Mouse (Mus musculus) heart, embryonic 16.5 days (tissue): ENCODE measurements at regions not wholly inside any gene's neighbourhood (a gene's known extent, or its start where the extent isn't known, plus 50 kb on each side); places are given as distances from the start of the nearest gene placed in this dataset.

ENCODE experiments used
- ATAC-seq: fragments of 200-750 bp; cut with Nextera tagmentation; replicated peaks from 2 replicates; pipeline ENCODE4 v1.8.0; 2017; ENCODE audit warnings: moderate number of reproducible peaks; ENCODE audit not compliant: insufficient read depth, low FRiP score; ENCODE audit errors: extremely low read depth
- H3K27ac ChIP-seq: fragments of 300-500 bp; sonication (generic); 2 replicates; pipeline ENCODE4 v1.5.1; 2014; ENCODE audit warnings: mild to moderate bottlenecking, low read length, control low read depth, moderate library complexity
- H3K27me3 ChIP-seq: fragments of 300-500 bp; sonication (generic); 2 replicates; pipeline ENCODE4 v1.6.1; 2014; ENCODE audit warnings: low read length, mixed read lengths; ENCODE audit not compliant: control insufficient read depth, insufficient read depth
- H3K36me3 ChIP-seq: fragments of 300-500 bp; sonication (generic); 2 replicates; pipeline ENCODE4 v1.6.1; 2014; ENCODE audit not compliant: control insufficient read depth, insufficient read depth
- H3K4me1 ChIP-seq: fragments of 300-500 bp; sonication (generic); 2 replicates; pipeline ENCODE4 v1.6.1; 2014; ENCODE audit warnings: low read length, mixed read lengths; ENCODE audit not compliant: control insufficient read depth, insufficient read depth
- H3K4me2 ChIP-seq: fragments of 300-500 bp; sonication (generic); 2 replicates; pipeline ENCODE4 v1.6.1; 2014; ENCODE audit warnings: low read depth, mild to moderate bottlenecking, control low read depth, low read length
- H3K4me3 ChIP-seq: fragments of 300-500 bp; sonication (generic); 2 replicates; pipeline ENCODE4 v1.5.1; 2014; ENCODE audit warnings: mild to moderate bottlenecking, control low read depth, low read length
- H3K9ac ChIP-seq: fragments of 300-500 bp; sonication (generic); 2 replicates; pipeline ENCODE4 v1.6.1; 2014; ENCODE audit warnings: low read length, control low read depth
- H3K9me3 ChIP-seq: fragments of 300-500 bp; sonication (generic); replicated peaks from 2 replicates; pipeline ENCODE4 v1.6.1; 2016; ENCODE audit warnings: low read length; ENCODE audit not compliant: control insufficient read depth
- WGBS: fragments of 180-500 bp; shearing (Covaris S2); extraction: QIAGEN DNeasy Blood & Tissue Kit; methylation state at CpG from one replicate; pipeline ENCODE4 v1.1.7; 2014; 5-methylcytosine and 5-hydroxymethylcytosine counted together

GRCm38 (mm10) chr8:35927408-35927871, 161.8 kb downstream of the Gm19410 start:
- no peak for ATAC-seq
- Histone ChIP-seq H3K4me2 (no peak overlapping the region), H3K9ac (no peak overlapping the region), H3K4me1 (peaks cover 5% of the 10 kb centered on the region; the same call in 1 of the 2 replicates), H3K36me3 (no peaks in the 10 kb centered on the region), H3K9me3 (no peaks in the 10 kb centered on the region), H3K27ac (no peak overlapping the region), H3K4me3 (no peak overlapping the region), H3K27me3 (peaks cover 2% of the 10 kb centered on the region; the same call in 1 of the 2 replicates)
- 63% methylated on average over 5 of the region's 5 CpGs for WGBS

GRCm38 (mm10) chr8:35930291-35930690, 164.7 kb downstream of the Gm19410 start:
- ATAC-seq: no peak
- Histone ChIP-seq H3K9me3 (no peaks in the 10 kb centered on the region), H3K27me3 (peaks cover 2% of the 10 kb centered on the region; the same call in 1 of the 2 replicates), H3K9ac (no peak overlapping the region), H3K4me2 (no peak overlapping the region), H3K36me3 (no peaks in the 10 kb centered on the region), H3K4me3 (no peak overlapping the region), H3K4me1 (peaks cover 10% of the 10 kb centered on the region; the same call in 1 of the 2 replicates), H3K27ac (no peak overlapping the region)
- 25% methylated on average over 4 of the region's 4 CpGs for WGBS

GRCm38 (mm10) chr8:35933186-35934114, 167.9 kb downstream of the Gm19410 start:
- H3K9me3 ChIP-seq: no peaks in the 10 kb centered on the region
- no peaks in the 10 kb centered on the region for H3K27me3 ChIP-seq
- no peaks in the 10 kb centered on the region for H3K36me3 ChIP-seq
- ATAC-seq: peak; percentile 81
- H3K4me1 ChIP-seq: peaks cover 8% of the 10 kb centered on the region; the same call in 1 of the 2 replicates
- H3K4me3 ChIP-seq: no peak overlapping the region
- no peak overlapping the region for H3K9ac ChIP-seq
- 59% methylated on average over 13 of the region's 13 CpGs for WGBS
- no peak overlapping the region for H3K27ac ChIP-seq
- no peak overlapping the region for H3K4me2 ChIP-seq

- Histone ChIP-seq H3K4me2 (no peak overlapping the region), H3K4me3 (no peak overlapping the region), H3K4me1 (peaks cover 8% of the 10 kb centered on the region; the same call in 1 of the 2 replicates), H3K27ac (no peak overlapping the region), H3K27me3 (no peaks in the 10 kb centered on the region), H3K9me3 (no peaks in the 10 kb centered on the region), H3K9ac (no peak overlapping the region), H3K36me3 (no peaks in the 10 kb centered on the region)
- ATAC-seq: no peak
- WGBS: 95% methylated on average over 7 of the region's 7 CpGs
Observed at GRCm38 (mm10) chr8:35934115-35934607, 168.6 kb downstream of the Gm19410 start.

- no peak for ATAC-seq
- Histone ChIP-seq H3K27me3 (no peaks in the 10 kb centered on the region), H3K4me3 (no peak overlapping the region), H3K4me2 (no peak overlapping the region), H3K4me1 (peaks cover 8% of the 10 kb centered on the region; the same call in 1 of the 2 replicates), H3K36me3 (no peaks in the 10 kb centered on the region), H3K27ac (no peak overlapping the region), H3K9me3 (no peaks in the 10 kb centered on the region), H3K9ac (no peak overlapping the region)
- WGBS: 94% methylated on average over 1 of the region's 1 CpGs
Observed at GRCm38 (mm10) chr8:35935034-35935433, 169.4 kb downstream of the Gm19410 start.

GRCm38 (mm10) chr8:35939199-35939598, 173.6 kb downstream of the Gm19410 start:
- WGBS: 80% methylated on average over 9 of the region's 9 CpGs

GRCm38 (mm10) chr8:35942515-35942914, 176.9 kb downstream of the Gm19410 start:
- WGBS: 89% methylated on average over 6 of the region's 6 CpGs
- no peaks in the 10 kb centered on the region for H3K4me1 ChIP-seq
- no peak overlapping the region for H3K9ac ChIP-seq
- no peak overlapping the region for H3K4me2 ChIP-seq
- no peaks in the 10 kb centered on the region for H3K36me3 ChIP-seq
- no peaks in the 10 kb centered on the region for H3K9me3 ChIP-seq
- no peak overlapping the region for H3K27ac ChIP-seq
- ATAC-seq: no peak
- no peak overlapping the region for H3K4me3 ChIP-seq
- no peaks in the 10 kb centered on the region for H3K27me3 ChIP-seq

More at GRCm38 (mm10) chr8:35939199-35939598, 173.6 kb downstream of the Gm19410 start:
- no peak overlapping the region for H3K4me2 ChIP-seq
- H3K36me3 ChIP-seq: no peaks in the 10 kb centered on the region
- ATAC-seq: no peak
- no peaks in the 10 kb centered on the region for H3K9me3 ChIP-seq
- H3K4me1 ChIP-seq: no peaks in the 10 kb centered on the region
- H3K4me3 ChIP-seq: no peak overlapping the region
- H3K9ac ChIP-seq: no peak overlapping the region
- H3K27me3 ChIP-seq: no peaks in the 10 kb centered on the region
- H3K27ac ChIP-seq: no peak overlapping the region

- H3K36me3 ChIP-seq: no peaks in the 10 kb centered on the region
- no peak overlapping the region for H3K4me2 ChIP-seq
- H3K27me3 ChIP-seq: no peaks in the 10 kb centered on the region
- no peak for ATAC-seq
- WGBS: 45% methylated on average over 3 of the region's 3 CpGs
- no peak overlapping the region for H3K4me3 ChIP-seq
- no peak overlapping the region for H3K27ac ChIP-seq
- no peaks in the 10 kb centered on the region for H3K4me1 ChIP-seq
- no peaks in the 10 kb centered on the region for H3K9me3 ChIP-seq
- H3K9ac ChIP-seq: no peak overlapping the region
Observed at GRCm38 (mm10) chr8:35943686-35944085, 178.1 kb downstream of the Gm19410 start.

- no peaks in the 10 kb centered on the region for H3K27me3 ChIP-seq
- H3K36me3 ChIP-seq: no peaks in the 10 kb centered on the region
- no peaks in the 10 kb centered on the region for H3K4me1 ChIP-seq
- no peak overlapping the region for H3K4me3 ChIP-seq
- no peak for ATAC-seq
- no peaks in the 10 kb centered on the region for H3K9me3 ChIP-seq
- no peak overlapping the region for H3K9ac ChIP-seq
- H3K4me2 ChIP-seq: no peak overlapping the region
- 85% methylated on average over 4 of the region's 4 CpGs for WGBS
- no peak overlapping the region for H3K27ac ChIP-seq
Observed at GRCm38 (mm10) chr8:35944461-35944860, 178.9 kb downstream of the Gm19410 start.
